Mouse (Mus musculus): ENCODE measurements around the gene Wdr76. TPM values are rescaled to one million over a fixed set of nuclear protein-coding genes. Genes with fewer than 3 reads are reported as not detected.
"Not testable (repeated sequence)": the region's sequence is repeated elsewhere in the genome, so short reads cannot be mapped to it uniquely, and the experiment has no call there.

Wdr76 gene
- polyA plus RNA-seq, 1 experiment, result 1.7 TPM

- Histone ChIP-seq H3K36me3 (ENCODE audit: control insufficient read depth, insufficient read depth, low read length) (no peaks in the 10 kb centered on the region), H3K4me3 (ENCODE audit: control insufficient read depth, low read depth, low read length) (peak overlapping the region; percentile 87), H3K27ac (ENCODE audit: control insufficient read depth, insufficient read depth, low read depth, low read length) (0 out of 2 replicates have a peak overlapping the region, but pooled peaks have one; percentile 13), H3K27me3 (ENCODE audit: control insufficient read depth, insufficient read depth, low read length) (no peaks in the 10 kb centered on the region), H3K4me1 (ENCODE audit: control insufficient read depth, insufficient read depth, low read length) (peaks cover 5% of the 10 kb centered on the region)
- TF ChIP-seq CTCF (IDR thresholded peaks at IDR 0.05; ENCODE audit: control insufficient read depth, insufficient read depth, insufficient replicate concordance, low read depth, low read length) (no peak), POLR2A (IDR thresholded peaks at IDR 0.05; ENCODE audit: control insufficient read depth, low read depth, low read length) (no peak)
Observed at GRCm38 (mm10) chr2:121509584-121509983, 3.1 kb downstream of the Wdr76 start.

DNA sequence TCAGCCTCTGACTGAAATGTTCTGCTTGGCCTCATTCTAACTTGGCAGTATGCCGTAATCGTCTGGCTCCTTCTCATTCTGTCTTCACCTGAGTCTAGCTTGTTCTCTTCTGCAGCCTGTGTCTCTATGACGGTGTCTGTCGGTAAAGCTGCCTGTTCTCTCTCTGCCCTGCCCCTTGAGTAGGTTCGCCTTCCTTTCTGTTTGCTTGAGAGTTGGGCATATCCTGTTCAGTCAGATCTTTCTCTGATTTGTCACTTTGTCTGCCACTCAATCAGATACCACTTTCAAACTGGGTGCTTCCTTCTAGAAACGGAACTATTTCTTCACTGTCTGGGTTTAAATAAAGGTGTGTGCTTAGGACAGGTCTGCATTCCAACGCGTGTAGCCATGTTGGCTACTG lies 4.9 kb downstream of the Wdr76 start:
- no peak overlapping the region for H3K27ac ChIP-seq (ENCODE audit: control insufficient read depth, insufficient read depth, low read depth, low read length)
- TF ChIP-seq CTCF (IDR thresholded peaks at IDR 0.05; ENCODE audit: control insufficient read depth, insufficient read depth, insufficient replicate concordance, low read depth, low read length), result no peak
- no peak for TF ChIP-seq POLR2A (IDR thresholded peaks at IDR 0.05; ENCODE audit: control insufficient read depth, low read depth, low read length)
- H3K4me3 ChIP-seq (ENCODE audit: control insufficient read depth, low read depth, low read length), result no peak overlapping the region
- peaks cover 5% of the 10 kb centered on the region for H3K4me1 ChIP-seq (ENCODE audit: control insufficient read depth, insufficient read depth, low read length)
- no peaks in the 10 kb centered on the region for H3K27me3 ChIP-seq (ENCODE audit: control insufficient read depth, insufficient read depth, low read length)
- H3K36me3 ChIP-seq (ENCODE audit: control insufficient read depth, insufficient read depth, low read length), result no peaks in the 10 kb centered on the region

GRCm38 (mm10) chr2:121512991-121513765 lies 6.7 kb downstream of the Wdr76 start:
- not testable (repeated sequence) for H3K4me1 ChIP-seq (ENCODE audit: control insufficient read depth, insufficient read depth, low read length); H3K36me3 ChIP-seq (ENCODE audit: control insufficient read depth, insufficient read depth, low read length); H3K27me3 ChIP-seq (ENCODE audit: control insufficient read depth, insufficient read depth, low read length); H3K4me3 ChIP-seq (ENCODE audit: control insufficient read depth, low read depth, low read length); H3K27ac ChIP-seq (ENCODE audit: control insufficient read depth, insufficient read depth, low read depth, low read length)

DNA sequence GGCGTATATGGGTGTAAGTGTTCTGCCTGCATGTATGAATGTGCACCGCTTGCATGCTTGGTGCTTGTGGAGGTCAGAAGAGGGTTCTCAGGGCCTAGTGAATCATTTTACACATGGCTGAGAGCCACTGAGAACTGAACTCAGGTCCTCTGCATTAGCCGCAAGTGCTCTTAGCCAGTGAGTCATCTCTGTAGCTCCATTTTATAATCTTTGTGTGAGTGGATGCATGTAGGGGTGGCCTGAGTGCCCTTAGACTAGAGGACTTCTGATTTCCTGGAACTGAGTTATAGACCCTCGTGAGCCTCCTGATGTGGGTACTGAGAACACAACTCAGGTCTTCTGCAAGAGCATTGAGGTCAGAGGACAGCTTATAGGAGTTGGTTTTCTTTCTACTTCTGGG lies 7.7 kb downstream of the Wdr76 start:
- Histone ChIP-seq H3K4me3 (ENCODE audit: control insufficient read depth, low read depth, low read length) (no peak overlapping the region), H3K36me3 (ENCODE audit: control insufficient read depth, insufficient read depth, low read length) (no peaks in the 10 kb centered on the region), H3K27me3 (ENCODE audit: control insufficient read depth, insufficient read depth, low read length) (no peaks in the 10 kb centered on the region), H3K4me1 (ENCODE audit: control insufficient read depth, insufficient read depth, low read length) (peaks cover 5% of the 10 kb centered on the region), H3K27ac (ENCODE audit: control insufficient read depth, insufficient read depth, low read depth, low read length) (no peak overlapping the region)
- no peak for TF ChIP-seq CTCF (IDR thresholded peaks at IDR 0.05; ENCODE audit: control insufficient read depth, insufficient read depth, insufficient replicate concordance, low read depth, low read length)
- TF ChIP-seq POLR2A (IDR thresholded peaks at IDR 0.05; ENCODE audit: control insufficient read depth, low read depth, low read length), result no peak

DNA sequence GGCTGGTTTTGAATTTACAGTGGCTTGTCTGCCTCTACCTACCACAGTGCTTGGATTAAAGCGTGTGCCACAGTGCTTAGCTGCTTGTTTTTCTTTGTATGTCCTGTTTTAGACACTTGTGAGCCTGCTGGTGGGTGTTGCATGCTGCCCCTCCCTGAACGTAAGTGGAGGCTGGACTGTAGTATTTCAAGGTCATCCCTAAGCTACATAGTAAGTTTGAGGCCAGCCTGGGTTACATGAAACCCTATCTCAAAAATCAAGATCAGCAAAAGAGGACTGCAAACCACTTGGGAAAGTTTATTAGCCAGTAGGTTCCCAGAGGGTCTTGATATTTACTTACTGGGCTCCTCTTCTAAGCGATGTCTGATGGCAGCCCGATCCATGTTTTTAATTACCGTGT lies 11.6 kb downstream of the Wdr76 start:
- TF ChIP-seq CTCF (IDR thresholded peaks at IDR 0.05; ENCODE audit: control insufficient read depth, insufficient read depth, insufficient replicate concordance, low read depth, low read length) (no peak), POLR2A (IDR thresholded peaks at IDR 0.05; ENCODE audit: control insufficient read depth, low read depth, low read length) (no peak)
- H3K27me3 ChIP-seq (ENCODE audit: control insufficient read depth, insufficient read depth, low read length), result no peaks in the 10 kb centered on the region
- H3K4me3 ChIP-seq (ENCODE audit: control insufficient read depth, low read depth, low read length), result no peak overlapping the region
- H3K36me3 ChIP-seq (ENCODE audit: control insufficient read depth, insufficient read depth, low read length), result no peaks in the 10 kb centered on the region
- no peak overlapping the region for H3K27ac ChIP-seq (ENCODE audit: control insufficient read depth, insufficient read depth, low read depth, low read length)
- no peaks in the 10 kb centered on the region for H3K4me1 ChIP-seq (ENCODE audit: control insufficient read depth, insufficient read depth, low read length)

GRCm38 (mm10) chr2:121518711-121519110 lies 12.2 kb downstream of the Wdr76 start:
- not testable (repeated sequence) for H3K4me3 ChIP-seq (ENCODE audit: control insufficient read depth, low read depth, low read length); H3K4me1 ChIP-seq (ENCODE audit: control insufficient read depth, insufficient read depth, low read length); H3K36me3 ChIP-seq (ENCODE audit: control insufficient read depth, insufficient read depth, low read length); H3K27ac ChIP-seq (ENCODE audit: control insufficient read depth, insufficient read depth, low read depth, low read length); H3K27me3 ChIP-seq (ENCODE audit: control insufficient read depth, insufficient read depth, low read length)

DNA sequence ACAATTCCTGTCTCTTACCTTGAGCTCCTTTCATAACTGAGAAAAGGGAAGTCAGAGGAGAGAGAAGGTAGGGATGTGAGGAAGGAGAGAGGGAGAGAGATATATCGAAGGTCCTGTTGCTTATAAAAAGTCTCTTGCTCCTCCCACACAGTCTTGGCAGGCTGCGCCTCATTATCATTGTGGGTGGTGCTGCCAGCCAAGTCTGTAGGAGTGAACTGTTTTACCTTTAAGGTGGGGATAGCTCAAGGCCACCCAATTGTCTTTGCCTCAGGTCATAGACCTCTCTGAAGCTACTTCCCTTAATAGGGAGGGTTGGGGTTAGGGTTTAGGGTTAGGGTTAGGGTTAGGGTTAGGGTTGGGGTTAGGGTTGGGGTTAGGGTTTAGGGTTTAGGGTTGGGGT lies 15.5 kb downstream of the Wdr76 start:
- H3K27me3 ChIP-seq (ENCODE audit: control insufficient read depth, insufficient read depth, low read length), result no peaks in the 10 kb centered on the region
- no peak for TF ChIP-seq CTCF (IDR thresholded peaks at IDR 0.05; ENCODE audit: control insufficient read depth, insufficient read depth, insufficient replicate concordance, low read depth, low read length)
- TF ChIP-seq POLR2A (IDR thresholded peaks at IDR 0.05; ENCODE audit: control insufficient read depth, low read depth, low read length), result no peak
- no peaks in the 10 kb centered on the region for H3K4me1 ChIP-seq (ENCODE audit: control insufficient read depth, insufficient read depth, low read length)
- H3K4me3 ChIP-seq (ENCODE audit: control insufficient read depth, low read depth, low read length), result no peak overlapping the region
- no peak overlapping the region for H3K27ac ChIP-seq (ENCODE audit: control insufficient read depth, insufficient read depth, low read depth, low read length)
- H3K36me3 ChIP-seq (ENCODE audit: control insufficient read depth, insufficient read depth, low read length), result no peaks in the 10 kb centered on the region

- not testable (repeated sequence) for H3K4me3 ChIP-seq (ENCODE audit: control insufficient read depth, low read depth, low read length); H3K4me1 ChIP-seq (ENCODE audit: control insufficient read depth, insufficient read depth, low read length); H3K27ac ChIP-seq (ENCODE audit: control insufficient read depth, insufficient read depth, low read depth, low read length); H3K36me3 ChIP-seq (ENCODE audit: control insufficient read depth, insufficient read depth, low read length); H3K27me3 ChIP-seq (ENCODE audit: control insufficient read depth, insufficient read depth, low read length)
Observed at GRCm38 (mm10) chr2:121522830-121523229, 16.3 kb downstream of the Wdr76 start.
